Mouse (Mus musculus) midbrain, embryonic 10.5 days (tissue): Measurements from ENCODE around the gene Eef1akmt1. TPM values are rescaled to one million over a fixed set of nuclear protein-coding genes. Genes with fewer than 3 reads are reported as not detected.

ENCODE experiments used
- polyA plus RNA-seq: library from polyadenylated mRNA; unstranded; fragments of >200 nt; fragmentation: Nextera tagmentation; extraction: Ambion mirVana; gene quantifications from 2 replicates; pipeline ENCODE4 v1.2.1, GENCODE M21; 2016

Eef1akmt1 gene
- polyA plus RNA-seq, 1 experiment from 2014 or later: 110 TPM

Other genes starting within 250 kb of the Eef1akmt1 start
- 5.4 and 6.8 TPM in 2 replicates for gene Cryl1, start 173.1 kb downstream of the Eef1akmt1 start, polyA plus RNA-seq
- 12.1 and 14.4 TPM in 2 replicates for gene Ift88, start 147.6 kb downstream of the Eef1akmt1 start, polyA plus RNA-seq
- gene Il17d, start 46.8 kb downstream of the Eef1akmt1 start, polyA plus RNA-seq: 0.74 and 1.4 TPM in 2 replicates
- 26.4 and 26.5 TPM in 2 replicates for gene Xpo4, start 93.8 kb upstream of the Eef1akmt1 start, polyA plus RNA-seq
- gene Gm49361, start 174.5 kb upstream of the Eef1akmt1 start, polyA plus RNA-seq: not detected in 2 replicates
- 16.8 TPM in 2 replicates for gene Lats2, start 186.8 kb upstream of the Eef1akmt1 start, polyA plus RNA-seq
- 26.8 and 32.7 TPM in 2 replicates for gene Sap18, start 226.6 kb upstream of the Eef1akmt1 start, polyA plus RNA-seq